Mouse (Mus musculus) cortical plate, adult 2 months (tissue): ENCODE data around the gene Klhl7.

Experiments
- CTCF ChIP-seq: fragments of 200-500 bp; IDR thresholded peaks from 2 replicates; pipeline ENCODE4 v1.5.1; 2011; ENCODE audit warnings: mild to moderate bottlenecking, control low read depth, low read length; ENCODE audit not compliant: insufficient read depth; ENCODE audit errors: extremely low read depth
- POLR2A ChIP-seq: fragments of 200-500 bp; IDR thresholded peaks from 2 replicates; pipeline ENCODE4 v1.6.1; 2011; ENCODE audit warnings: mild to moderate bottlenecking, low read length, control low read depth; ENCODE audit not compliant: insufficient read depth; ENCODE audit errors: extremely low read depth

- TF ChIP-seq POLR2A (peak; percentile 79), CTCF (no peak)
Observed at GRCm38 (mm10) chr5:24164789-24165445, 64.5 kb downstream of the Klhl7 start, which contains the start of gene Nupl2.
